Mouse (Mus musculus): ENCODE results near the gene Entpd6.

DNA sequence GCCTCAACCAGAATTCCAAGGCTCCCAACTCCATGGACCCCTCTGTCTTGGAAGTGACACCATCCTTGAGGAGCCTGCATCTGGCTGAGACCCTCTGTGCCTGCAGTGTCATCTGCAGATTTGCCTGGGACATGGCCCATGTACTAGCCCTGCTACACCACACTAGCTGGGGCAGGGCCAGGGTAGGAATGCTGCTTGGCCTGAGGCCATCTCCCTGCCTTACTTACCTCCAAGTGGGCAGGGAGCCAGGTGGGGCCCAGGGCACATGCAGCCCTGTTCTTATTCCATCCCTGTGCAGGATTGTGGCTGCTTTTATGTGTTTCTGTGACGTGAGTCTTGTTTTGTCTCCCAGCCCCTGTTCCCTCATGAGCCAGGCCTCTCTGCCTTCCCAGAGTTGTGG, 21.9 kb downstream of the Entpd6 start:
- TF ChIP-seq CTCF (IDR thresholded peaks at IDR 0.05; ENCODE audit: low read depth) (no peak), EP300 (optimal IDR thresholded peaks at IDR 0.05) (no peak)
